Mouse (Mus musculus): ENCODE results near the gene Aspscr1. TPM values are rescaled to one million over a fixed set of nuclear protein-coding genes. Genes with fewer than 3 reads are reported as not detected.
A peak's percentile ranks its signal among the peaks of the same experiment; 100 is the strongest.

The Aspscr1 gene
- polyA plus RNA-seq, 1 experiment from 2014 or later = 129 TPM

GRCm38 (mm10) chr11:120629341-120629730 is 43.4 kb upstream of the Aspscr1 start:
- Histone ChIP-seq H3K4me3 (ENCODE audit: low read depth, low read length) (no peak overlapping the region), H3K27me3 (replicated peaks; ENCODE audit: control insufficient read depth, insufficient read depth, low read length) (no peaks in the 10 kb centered on the region), H3K4me1 (ENCODE audit: control insufficient read depth, insufficient read depth, low read length) (peaks cover 18% of the 10 kb centered on the region), H3K4me2 (ENCODE audit: low read length) (no peak overlapping the region), H3K36me3 (ENCODE audit: control insufficient read depth, insufficient read depth, low read length) (peaks cover 28% of the 10 kb centered on the region), H3K9ac (ENCODE audit: low read length) (0 out of 2 replicates have a peak overlapping the region, but pooled peaks have one; percentile 14), H3K27ac (ENCODE audit: low read depth, low read length) (no peak overlapping the region), H3K9me3 (replicated peaks; ENCODE audit: control insufficient read depth, low read length) (no peaks in the 10 kb centered on the region)
- DNase-seq (ENCODE audit: low spot score) = no peak
- 76% methylated on average over 23 of the region's 23 CpGs for WGBS
- ATAC-seq = no peak

GRCm38 (mm10) chr11:120629911-120630310 is 42.9 kb upstream of the Aspscr1 start:
- H3K4me1 ChIP-seq (ENCODE audit: control insufficient read depth, insufficient read depth, low read length) = peaks cover 18% of the 10 kb centered on the region
- no peaks in the 10 kb centered on the region for H3K27me3 ChIP-seq (replicated peaks; ENCODE audit: control insufficient read depth, insufficient read depth, low read length)
- peaks cover 28% of the 10 kb centered on the region for H3K36me3 ChIP-seq (ENCODE audit: control insufficient read depth, insufficient read depth, low read length)
- no peak overlapping the region for H3K4me3 ChIP-seq (ENCODE audit: low read depth, low read length)
- H3K4me2 ChIP-seq (ENCODE audit: low read length) = no peak overlapping the region
- DNase-seq (ENCODE audit: low spot score) (no peak), ATAC-seq (no peak)
- no peak overlapping the region for H3K27ac ChIP-seq (ENCODE audit: low read depth, low read length)
- H3K9ac ChIP-seq (ENCODE audit: low read length) = peak overlapping the region; percentile 14; the same call in 1 of the 2 replicates
- WGBS = 38% methylated on average over 7 of the region's 7 CpGs
- no peaks in the 10 kb centered on the region for H3K9me3 ChIP-seq (replicated peaks; ENCODE audit: control insufficient read depth, low read length)

- DNase-seq (ENCODE audit: low spot score) (no peak), ATAC-seq (no peak)
- peaks cover 14% of the 10 kb centered on the region for H3K4me1 ChIP-seq (ENCODE audit: control insufficient read depth, insufficient read depth, low read length)
- 42% methylated on average over 5 of the region's 5 CpGs for WGBS
- H3K9ac ChIP-seq (ENCODE audit: low read length) = 0 out of 2 replicates have a peak overlapping the region, but pooled peaks have one; percentile 14
- no peak overlapping the region for H3K4me3 ChIP-seq (ENCODE audit: low read depth, low read length)
- no peaks in the 10 kb centered on the region for H3K9me3 ChIP-seq (replicated peaks; ENCODE audit: control insufficient read depth, low read length)
- H3K36me3 ChIP-seq (ENCODE audit: control insufficient read depth, insufficient read depth, low read length) = peaks cover 28% of the 10 kb centered on the region
- peak overlapping the region; percentile 11; the same call in 1 of the 2 replicates for H3K27ac ChIP-seq (ENCODE audit: low read depth, low read length)
- H3K27me3 ChIP-seq (replicated peaks; ENCODE audit: control insufficient read depth, insufficient read depth, low read length) = no peaks in the 10 kb centered on the region
- H3K4me2 ChIP-seq (ENCODE audit: low read length) = no peak overlapping the region
Observed at GRCm38 (mm10) chr11:120630401-120630871, 42.3 kb upstream of the Aspscr1 start.

GRCm38 (mm10) chr11:120630881-120631725 is 41.7 kb upstream of the Aspscr1 start:
- no peaks in the 10 kb centered on the region for H3K9me3 ChIP-seq (replicated peaks; ENCODE audit: control insufficient read depth, low read length)
- no peaks in the 10 kb centered on the region for H3K27me3 ChIP-seq (replicated peaks; ENCODE audit: control insufficient read depth, insufficient read depth, low read length)
- H3K27ac ChIP-seq (ENCODE audit: low read depth, low read length) = peak overlapping the region; percentile 11; the same call in 1 of the 2 replicates
- 48% methylated on average over 7 of the region's 7 CpGs for WGBS
- H3K4me2 ChIP-seq (ENCODE audit: low read length) = peak overlapping the region; percentile 81; the same call in 1 of the 2 replicates
- no peak for ATAC-seq
- DNase-seq (ENCODE audit: low spot score) = no peak
- H3K36me3 ChIP-seq (ENCODE audit: control insufficient read depth, insufficient read depth, low read length) = peaks cover 28% of the 10 kb centered on the region
- peaks cover 14% of the 10 kb centered on the region for H3K4me1 ChIP-seq (ENCODE audit: control insufficient read depth, insufficient read depth, low read length)
- H3K9ac ChIP-seq (ENCODE audit: low read length) = peak overlapping the region; percentile 87; the same call in 1 of the 2 replicates
- H3K4me3 ChIP-seq (ENCODE audit: low read depth, low read length) = 0 out of 2 replicates have a peak overlapping the region, but pooled peaks have one; percentile 97

GRCm38 (mm10) chr11:120631726-120632448 is 40.9 kb upstream of the Aspscr1 start:
- 70% methylated on average over 4 of the region's 4 CpGs for WGBS
- ATAC-seq (no peak), DNase-seq (ENCODE audit: low spot score) (no peak)
- Histone ChIP-seq H3K36me3 (ENCODE audit: control insufficient read depth, insufficient read depth, low read length) (peaks cover 23% of the 10 kb centered on the region), H3K4me2 (ENCODE audit: low read length) (peak overlapping the region; percentile 81), H3K27ac (ENCODE audit: low read depth, low read length) (no peak overlapping the region), H3K9me3 (replicated peaks; ENCODE audit: control insufficient read depth, low read length) (no peaks in the 10 kb centered on the region), H3K4me3 (ENCODE audit: low read depth, low read length) (peak overlapping the region; percentile 97), H3K27me3 (replicated peaks; ENCODE audit: control insufficient read depth, insufficient read depth, low read length) (no peaks in the 10 kb centered on the region), H3K4me1 (ENCODE audit: control insufficient read depth, insufficient read depth, low read length) (peaks cover 14% of the 10 kb centered on the region), H3K9ac (ENCODE audit: low read length) (peak overlapping the region; percentile 87)

- Histone ChIP-seq H3K4me1 (ENCODE audit: control insufficient read depth, insufficient read depth, low read length) (peaks cover 14% of the 10 kb centered on the region), H3K9ac (ENCODE audit: low read length) (peak overlapping the region; percentile 87), H3K36me3 (ENCODE audit: control insufficient read depth, insufficient read depth, low read length) (peaks cover 14% of the 10 kb centered on the region), H3K4me2 (ENCODE audit: low read length) (peak overlapping the region; percentile 81), H3K9me3 (replicated peaks; ENCODE audit: control insufficient read depth, low read length) (no peaks in the 10 kb centered on the region), H3K27me3 (replicated peaks; ENCODE audit: control insufficient read depth, insufficient read depth, low read length) (no peaks in the 10 kb centered on the region), H3K4me3 (ENCODE audit: low read depth, low read length) (peak overlapping the region; percentile 97), H3K27ac (ENCODE audit: low read depth, low read length) (peak overlapping the region; percentile 82)
- ATAC-seq (peak; percentile 85), DNase-seq (ENCODE audit: low spot score) (peak; percentile 48)
- WGBS = under 1% methylated on average over 59 of the region's 116 CpGs
Observed at GRCm38 (mm10) chr11:120632559-120633519, 39.9 kb upstream of the Aspscr1 start.

GRCm38 (mm10) chr11:120633520-120634343 is 39.0 kb upstream of the Aspscr1 start, which contains the start of gene Mafg:
Gene Mafg, minus strand, starts transcription at chr11:120633600.
- peak within 1 kb of the TSS; percentile 81 for H3K4me2 ChIP-seq (ENCODE audit: low read length)
- H3K27me3 ChIP-seq (replicated peaks; ENCODE audit: control insufficient read depth, insufficient read depth, low read length) = no peaks in the 10 kb centered on the region
- WGBS = 12% methylated on average over 49 of the region's 58 CpGs
- H3K36me3 ChIP-seq (ENCODE audit: control insufficient read depth, insufficient read depth, low read length) = peaks cover 8% of the 10 kb centered on the region
- ATAC-seq (peak; percentile 95), DNase-seq (ENCODE audit: low spot score) (peak; percentile 98)
- peaks cover 14% of the 10 kb centered on the region for H3K4me1 ChIP-seq (ENCODE audit: control insufficient read depth, insufficient read depth, low read length)
- peak within 1 kb of the TSS; percentile 97 for H3K4me3 ChIP-seq (ENCODE audit: low read depth, low read length)
- peak within 1 kb of the TSS; percentile 82 for H3K27ac ChIP-seq (ENCODE audit: low read depth, low read length)
- H3K9ac ChIP-seq (ENCODE audit: low read length) = peak within 1 kb of the TSS; percentile 87
- H3K9me3 ChIP-seq (replicated peaks; ENCODE audit: control insufficient read depth, low read length) = no peaks in the 10 kb centered on the region
